Mouse (Mus musculus): ENCODE measurements around the gene Ptpn6. TPM values are rescaled to one million over a fixed set of nuclear protein-coding genes. Genes with fewer than 3 reads are reported as not detected.

Gene Ptpn6
- polyA plus RNA-seq, 1 experiment = 31.7 TPM

GRCm38 (mm10) chr6:124704417-124704816 lies 34.1 kb downstream of the Ptpn6 start:
- Histone ChIP-seq H3K36me3 (ENCODE audit: control insufficient read depth, insufficient read depth, low read length) (peaks cover 5% of the 10 kb centered on the region), H3K4me3 (ENCODE audit: insufficient read depth, low read depth, low read length) (no peak overlapping the region), H3K27ac (ENCODE audit: insufficient read depth, low read depth, low read length) (no peak overlapping the region), H3K4me1 (ENCODE audit: control insufficient read depth, insufficient read depth, low read length) (peaks cover 10% of the 10 kb centered on the region), H3K27me3 (replicated peaks; ENCODE audit: control insufficient read depth, insufficient read depth, low read length) (no peaks in the 10 kb centered on the region)
- DNase-seq = no peak
- TF ChIP-seq POLR2A (IDR thresholded peaks at IDR 0.05; ENCODE audit: low read depth, low read length) (no peak), CTCF (conservative IDR thresholded peaks at IDR 0.05; ENCODE audit: insufficient read depth, insufficient read length, low read depth, low read length) (no peak)
- WGBS = 97% methylated on average over 2 of the region's 2 CpGs

GRCm38 (mm10) chr6:124703789-124704188 lies 34.7 kb downstream of the Ptpn6 start:
- peaks cover 14% of the 10 kb centered on the region for H3K4me1 ChIP-seq (ENCODE audit: control insufficient read depth, insufficient read depth, low read length)
- H3K4me3 ChIP-seq (ENCODE audit: insufficient read depth, low read depth, low read length) = no peak overlapping the region
- TF ChIP-seq CTCF (conservative IDR thresholded peaks at IDR 0.05; ENCODE audit: insufficient read depth, insufficient read length, low read depth, low read length) (no peak), POLR2A (IDR thresholded peaks at IDR 0.05; ENCODE audit: low read depth, low read length) (no peak)
- 72% methylated on average over 7 of the region's 7 CpGs for WGBS
- H3K27ac ChIP-seq (ENCODE audit: insufficient read depth, low read depth, low read length) = no peak overlapping the region
- DNase-seq = no peak
- no peaks in the 10 kb centered on the region for H3K27me3 ChIP-seq (replicated peaks; ENCODE audit: control insufficient read depth, insufficient read depth, low read length)
- peaks cover 5% of the 10 kb centered on the region for H3K36me3 ChIP-seq (ENCODE audit: control insufficient read depth, insufficient read depth, low read length)

- WGBS = 38% methylated on average over 3 of the region's 3 CpGs
- TF ChIP-seq CTCF (conservative IDR thresholded peaks at IDR 0.05; ENCODE audit: insufficient read depth, insufficient read length, low read depth, low read length) = peak; percentile 88
- TF ChIP-seq POLR2A (IDR thresholded peaks at IDR 0.05; ENCODE audit: low read depth, low read length) = no peak
- Histone ChIP-seq H3K36me3 (ENCODE audit: control insufficient read depth, insufficient read depth, low read length) (peaks cover 5% of the 10 kb centered on the region), H3K4me3 (ENCODE audit: insufficient read depth, low read depth, low read length) (no peak overlapping the region), H3K4me1 (ENCODE audit: control insufficient read depth, insufficient read depth, low read length) (peaks cover 8% of the 10 kb centered on the region), H3K27me3 (replicated peaks; ENCODE audit: control insufficient read depth, insufficient read depth, low read length) (no peaks in the 10 kb centered on the region), H3K27ac (ENCODE audit: insufficient read depth, low read depth, low read length) (no peak overlapping the region)
- DNase-seq = peak; percentile 77
Measured at GRCm38 (mm10) chr6:124702784-124703103, 35.8 kb downstream of the Ptpn6 start.

- Histone ChIP-seq H3K27me3 (replicated peaks; ENCODE audit: control insufficient read depth, insufficient read depth, low read length) (no peaks in the 10 kb centered on the region), H3K4me3 (ENCODE audit: insufficient read depth, low read depth, low read length) (no peak overlapping the region), H3K4me1 (ENCODE audit: control insufficient read depth, insufficient read depth, low read length) (peaks cover 8% of the 10 kb centered on the region), H3K36me3 (ENCODE audit: control insufficient read depth, insufficient read depth, low read length) (peaks cover 5% of the 10 kb centered on the region), H3K27ac (ENCODE audit: insufficient read depth, low read depth, low read length) (no peak overlapping the region)
- 87% methylated on average over 17 of the region's 17 CpGs for WGBS
- TF ChIP-seq CTCF (conservative IDR thresholded peaks at IDR 0.05; ENCODE audit: insufficient read depth, insufficient read length, low read depth, low read length) = 0 out of 2 replicates have a peak, but pooled peaks have one; percentile 5
- no peak for TF ChIP-seq POLR2A (IDR thresholded peaks at IDR 0.05; ENCODE audit: low read depth, low read length)
- DNase-seq = no peak
Measured at GRCm38 (mm10) chr6:124702102-124702783, 36.3 kb downstream of the Ptpn6 start.

GRCm38 (mm10) chr6:124701338-124701737 lies 37.2 kb downstream of the Ptpn6 start:
- H3K36me3 ChIP-seq (ENCODE audit: control insufficient read depth, insufficient read depth, low read length) = peaks cover 5% of the 10 kb centered on the region
- no peak overlapping the region for H3K27ac ChIP-seq (ENCODE audit: insufficient read depth, low read depth, low read length)
- 71% methylated on average over 8 of the region's 8 CpGs for WGBS
- H3K4me3 ChIP-seq (ENCODE audit: insufficient read depth, low read depth, low read length) = no peak overlapping the region
- H3K27me3 ChIP-seq (replicated peaks; ENCODE audit: control insufficient read depth, insufficient read depth, low read length) = no peaks in the 10 kb centered on the region
- TF ChIP-seq POLR2A (IDR thresholded peaks at IDR 0.05; ENCODE audit: low read depth, low read length) (no peak), CTCF (conservative IDR thresholded peaks at IDR 0.05; ENCODE audit: insufficient read depth, insufficient read length, low read depth, low read length) (0 out of 2 replicates have a peak, but pooled peaks have one; percentile 17)
- DNase-seq = no peak
- peaks cover 8% of the 10 kb centered on the region for H3K4me1 ChIP-seq (ENCODE audit: control insufficient read depth, insufficient read depth, low read length)

DNA sequence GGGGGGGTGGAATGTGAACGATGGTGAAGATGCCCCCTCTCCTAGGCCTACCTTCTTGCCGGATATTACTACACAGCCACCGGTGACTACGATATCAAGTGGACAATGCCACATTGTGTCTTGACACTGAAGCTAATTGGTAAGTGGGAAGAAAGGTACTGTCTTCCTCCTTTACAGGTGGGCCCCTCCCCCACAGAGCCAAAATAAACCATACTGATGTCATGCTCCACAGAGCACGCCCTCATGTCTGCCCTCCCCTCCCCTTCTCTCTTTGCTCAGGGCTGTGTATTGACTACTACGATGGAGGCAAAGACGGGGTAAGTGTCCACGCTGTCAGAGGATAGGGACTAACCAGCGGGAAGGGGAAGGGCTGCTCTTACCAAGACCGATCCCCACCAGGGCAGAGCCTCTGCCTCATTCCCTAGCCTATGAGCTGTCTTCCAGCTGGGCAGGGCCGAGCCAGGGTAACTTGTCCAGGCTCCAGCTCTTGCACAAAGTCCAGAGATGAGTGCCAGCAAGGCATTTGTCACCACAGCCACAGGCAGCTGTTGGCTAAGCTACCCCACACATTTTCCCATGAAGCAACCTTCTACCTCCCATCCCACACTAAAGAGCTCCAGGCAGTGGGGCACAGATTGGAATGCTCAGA lies 38.4 kb downstream of the Ptpn6 start:
- peaks cover 8% of the 10 kb centered on the region for H3K4me1 ChIP-seq (ENCODE audit: control insufficient read depth, insufficient read depth, low read length)
- no peak overlapping the region for H3K27ac ChIP-seq (ENCODE audit: insufficient read depth, low read depth, low read length)
- DNase-seq = peak; percentile 80
- WGBS = 45% methylated on average over 11 of the region's 11 CpGs
- TF ChIP-seq POLR2A (IDR thresholded peaks at IDR 0.05; ENCODE audit: low read depth, low read length) (no peak), CTCF (conservative IDR thresholded peaks at IDR 0.05; ENCODE audit: insufficient read depth, insufficient read length, low read depth, low read length) (no peak)
- H3K27me3 ChIP-seq (replicated peaks; ENCODE audit: control insufficient read depth, insufficient read depth, low read length) = no peaks in the 10 kb centered on the region
- H3K4me3 ChIP-seq (ENCODE audit: insufficient read depth, low read depth, low read length) = no peak overlapping the region
- H3K36me3 ChIP-seq (ENCODE audit: control insufficient read depth, insufficient read depth, low read length) = peaks cover 5% of the 10 kb centered on the region

DNA sequence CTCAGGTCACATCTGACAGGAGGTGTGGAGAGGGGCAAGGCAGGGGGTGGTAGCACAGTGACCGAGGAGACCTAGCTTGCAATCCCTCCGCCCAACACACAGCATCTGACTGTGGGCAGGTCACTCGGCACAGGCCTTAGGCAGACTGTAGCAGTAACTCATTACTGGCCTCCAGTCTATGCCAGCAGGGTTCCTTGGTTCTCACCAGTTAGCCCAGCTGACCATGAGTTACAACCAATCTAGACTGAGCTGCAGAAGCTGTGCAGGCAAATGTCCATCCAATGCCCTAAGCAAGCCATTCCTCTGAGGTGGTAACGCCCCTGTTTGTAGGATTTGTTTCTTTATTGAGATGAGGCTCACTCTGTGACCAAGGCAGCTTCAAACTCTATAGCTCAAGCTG lies 39.1 kb downstream of the Ptpn6 start:
- Histone ChIP-seq H3K4me1 (ENCODE audit: control insufficient read depth, insufficient read depth, low read length) (peaks cover 13% of the 10 kb centered on the region), H3K36me3 (ENCODE audit: control insufficient read depth, insufficient read depth, low read length) (peaks cover 3% of the 10 kb centered on the region; the same call in 1 of the 2 replicates), H3K27ac (ENCODE audit: insufficient read depth, low read depth, low read length) (no peak overlapping the region), H3K27me3 (replicated peaks; ENCODE audit: control insufficient read depth, insufficient read depth, low read length) (no peaks in the 10 kb centered on the region), H3K4me3 (ENCODE audit: insufficient read depth, low read depth, low read length) (no peak overlapping the region)
- WGBS = 63% methylated on average over 4 of the region's 4 CpGs
- peak; percentile 24 for DNase-seq
- TF ChIP-seq POLR2A (IDR thresholded peaks at IDR 0.05; ENCODE audit: low read depth, low read length) (no peak), CTCF (conservative IDR thresholded peaks at IDR 0.05; ENCODE audit: insufficient read depth, insufficient read length, low read depth, low read length) (no peak)

All from kidney, adult 2 months (tissue).